Mouse (Mus musculus): Measurements from ENCODE around the gene Smpd1.

- no peak for TF ChIP-seq CTCF (IDR thresholded peaks at IDR 0.05; ENCODE audit: low read depth)
- TF ChIP-seq EP300 (IDR thresholded peaks at IDR 0.05; ENCODE audit: low read depth), result no peak
Observed at GRCm38 (mm10) chr7:105555571-105555970, 1.4 kb downstream of the Smpd1 start.

Measured in heart, postnatal 0 days (tissue).